Mouse (Mus musculus) left cerebral cortex, postnatal 25 days (tissue): Measurements from ENCODE around the gene Ldlrad3. TPM values are rescaled to one million over a fixed set of nuclear protein-coding genes. Genes with fewer than 3 reads are reported as not detected.
A peak's percentile ranks its signal among the peaks of the same experiment; 100 is the strongest.

ENCODE experiments used
- DNase-seq, 2 experiments: peaks; one replicate each; pipeline ENCODE4 v3.0.0; 2022; ENCODE audit warnings: low spot score in 2 of 2, mixed read lengths in 1 of 2
- intact Hi-C: fragments of 180-260 bp; cut with DNase I; formaldehyde crosslinking; loops from one replicate; pipeline ENCODE4 v1.15.1; 2025
- total RNA-seq, 2 experiments: library from RNA; stranded (reverse); gene quantifications; 2 replicates each; pipeline ENCODE4 v1.2.3; 2021

The Ldlrad3 gene
- total RNA-seq, 2 experiments from 2014 or later: 8.1 to 8.6 TPM

DNA sequence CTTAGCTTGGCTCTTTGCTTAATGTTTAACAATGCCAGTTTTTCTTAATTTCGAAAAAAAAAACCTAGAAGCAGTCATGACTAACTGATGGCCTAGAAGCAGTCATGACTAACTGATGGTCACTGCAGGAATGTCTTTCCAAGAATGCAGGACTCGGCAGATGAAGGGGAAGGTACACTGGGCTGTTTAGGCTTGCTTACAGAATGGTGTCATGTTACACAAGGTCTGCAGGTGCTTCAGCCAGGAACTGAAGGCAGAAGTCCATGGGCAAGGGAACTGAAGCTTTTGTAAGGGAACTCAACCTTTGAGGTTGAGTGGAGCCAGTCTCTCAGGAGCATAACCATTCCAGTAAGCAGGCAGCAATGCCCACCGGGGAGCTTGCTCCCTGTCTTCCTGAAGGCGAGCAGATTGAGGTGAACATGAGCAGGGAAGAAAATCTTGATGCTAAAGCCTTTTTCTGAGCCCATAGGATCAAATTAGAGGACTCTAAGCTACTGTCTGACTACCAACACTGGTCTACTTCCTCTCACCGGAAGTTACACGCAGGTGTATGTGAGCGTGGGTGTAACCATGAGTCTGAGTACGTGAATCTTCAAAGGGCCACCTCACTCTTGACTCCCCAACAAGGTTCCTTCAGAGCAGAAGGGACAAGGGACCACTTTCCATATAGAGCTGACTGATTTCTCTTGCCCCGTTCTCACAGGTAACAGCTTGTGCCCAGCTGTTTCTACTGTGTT lies 193.4 kb downstream of the Ldlrad3 start:
- intact Hi-C loops: no loop called here

DNA sequence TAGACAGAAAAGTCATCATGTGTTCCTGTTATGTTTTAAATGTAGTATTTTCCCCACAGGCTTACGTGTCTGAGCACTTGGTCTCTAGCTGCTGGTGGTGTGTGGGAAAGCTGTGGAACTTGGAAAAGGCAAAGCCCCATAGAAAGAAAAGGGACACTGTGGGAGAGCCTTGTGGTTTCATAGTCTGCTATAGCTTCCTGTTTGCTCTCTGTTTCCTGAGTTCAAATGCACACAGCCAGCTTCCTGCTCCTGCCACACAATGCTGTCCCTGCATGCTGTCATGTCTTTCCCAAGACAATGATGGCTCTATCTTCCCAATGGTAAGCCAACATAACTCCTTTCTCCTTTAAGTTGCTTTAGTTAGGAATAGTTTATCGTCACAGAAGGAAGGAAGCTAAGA lies 194.5 kb downstream of the Ldlrad3 start:
- DNase-seq: no peak
- intact Hi-C loops: no loop called here

More for the DNA sequence above, 193.4 kb downstream of the Ldlrad3 start:
- DNase-seq: no peak

DNA sequence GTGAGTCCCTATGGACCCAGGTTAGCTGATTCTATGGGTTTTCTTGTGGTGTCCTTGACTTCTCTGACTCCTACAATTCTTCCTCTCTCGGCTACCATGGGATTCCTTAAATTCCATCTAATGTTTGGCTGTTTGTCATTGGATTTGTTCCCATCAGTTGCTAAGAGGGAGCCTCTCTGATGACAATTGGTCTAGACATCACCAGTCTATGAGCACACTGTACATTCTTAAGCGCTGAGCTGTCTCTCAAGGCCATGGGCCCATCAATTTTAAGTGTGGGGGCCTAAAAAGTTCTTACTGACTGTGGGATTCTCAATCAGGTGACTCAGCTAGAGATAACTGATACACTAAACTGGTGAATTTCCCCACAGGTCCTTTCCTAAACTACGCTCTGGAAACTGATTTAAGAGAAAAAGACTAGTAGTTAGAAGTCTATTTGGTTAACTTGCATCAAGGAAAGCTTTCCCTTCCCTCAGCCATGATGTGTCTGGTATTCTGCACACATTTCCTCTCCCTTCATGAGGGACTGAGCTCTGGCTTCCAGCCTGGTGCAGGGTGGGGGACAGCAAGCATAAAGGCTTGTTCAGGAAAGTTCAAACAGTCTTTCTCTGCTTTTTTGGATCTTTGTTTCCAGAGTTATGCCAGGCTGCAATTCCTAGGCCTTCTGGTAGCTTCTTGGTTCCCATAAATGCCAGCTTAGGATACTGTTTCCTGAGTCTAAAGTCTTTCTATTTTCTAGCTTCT lies 199.7 kb downstream of the Ldlrad3 start:
- intact Hi-C loops: no loop called here
- DNase-seq: no peak

DNA sequence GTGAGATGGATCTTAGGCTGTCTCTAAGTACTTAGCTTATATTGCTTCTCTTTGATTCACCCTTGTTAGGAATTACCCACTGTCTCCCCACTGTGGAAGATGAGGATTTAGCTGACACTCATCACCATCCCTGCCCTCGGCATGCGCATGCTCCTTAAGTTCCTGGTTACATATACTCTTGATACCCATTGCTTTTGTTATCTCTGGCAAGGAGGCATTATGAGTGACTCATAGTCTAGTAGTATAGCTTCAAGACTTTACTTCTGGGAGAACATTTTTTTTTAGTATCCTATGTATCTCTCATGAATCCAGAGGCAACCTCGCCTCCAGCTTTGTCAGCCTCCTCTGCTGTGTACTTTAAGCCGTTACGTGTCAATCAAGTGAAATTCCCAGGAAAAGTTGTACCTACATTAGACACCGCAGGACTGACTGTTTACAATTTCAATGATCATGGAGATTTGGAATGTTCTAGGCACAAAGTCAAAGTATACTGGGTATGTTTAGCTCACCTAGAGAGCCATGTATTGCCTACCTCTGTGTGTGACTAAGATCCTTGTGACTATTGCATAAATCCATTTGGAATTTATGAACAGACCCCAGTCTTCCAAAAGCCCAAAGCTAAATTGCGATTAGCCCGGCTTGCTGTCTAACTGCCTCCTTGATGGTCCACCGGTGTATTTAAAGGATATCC lies 202.2 kb downstream of the Ldlrad3 start:
- peak; percentile 21 to 77 for DNase-seq
- intact Hi-C loops: loop anchor here (1.0 to 5.0 kb wide), 5 partner anchors 19 to 469 kb away; partner anchors contain the start of gene Fjx1

DNA sequence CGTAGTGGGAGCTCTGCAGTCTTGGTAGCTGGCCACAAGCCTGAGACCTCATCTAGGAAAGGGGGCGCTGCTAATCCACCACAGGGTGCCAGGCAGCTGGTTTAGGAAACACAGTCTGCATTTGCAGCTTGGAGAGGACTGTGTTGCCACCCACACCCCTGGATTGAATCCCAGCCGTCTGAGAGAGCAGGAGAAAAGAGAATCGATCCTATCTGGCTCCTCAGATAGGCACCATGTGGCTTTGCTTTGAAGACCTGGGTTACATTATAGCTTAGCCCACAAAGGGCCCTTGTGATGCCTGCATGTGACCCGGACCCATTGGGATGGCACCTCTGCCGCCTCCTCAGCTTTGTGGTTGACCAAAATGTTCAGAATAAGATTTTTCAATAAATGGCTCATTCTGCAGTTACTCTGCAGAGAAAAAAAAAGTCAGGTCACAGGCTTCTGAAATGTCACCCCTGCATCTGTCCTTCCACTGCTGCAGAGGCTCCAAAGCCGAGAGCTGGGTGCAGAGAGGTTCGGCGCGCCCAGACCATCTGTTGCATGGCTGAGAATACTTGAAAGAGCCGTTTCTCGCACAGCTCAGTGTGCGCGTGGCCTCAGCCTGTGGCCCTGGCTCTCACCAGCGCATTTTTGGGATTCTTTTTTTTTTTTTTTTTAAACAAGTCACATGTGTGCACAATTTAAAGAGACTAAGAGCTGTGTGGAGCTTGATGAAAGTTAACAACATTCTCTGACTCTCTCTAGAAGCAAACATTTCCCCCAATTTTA lies 202.9 kb downstream of the Ldlrad3 start:
- intact Hi-C loops: loop anchor here (1.0 to 5.0 kb wide), 5 partner anchors 20 to 470 kb away; partner anchors contain the start of gene Fjx1
- DNase-seq: peak; percentile 82 to 97

DNA sequence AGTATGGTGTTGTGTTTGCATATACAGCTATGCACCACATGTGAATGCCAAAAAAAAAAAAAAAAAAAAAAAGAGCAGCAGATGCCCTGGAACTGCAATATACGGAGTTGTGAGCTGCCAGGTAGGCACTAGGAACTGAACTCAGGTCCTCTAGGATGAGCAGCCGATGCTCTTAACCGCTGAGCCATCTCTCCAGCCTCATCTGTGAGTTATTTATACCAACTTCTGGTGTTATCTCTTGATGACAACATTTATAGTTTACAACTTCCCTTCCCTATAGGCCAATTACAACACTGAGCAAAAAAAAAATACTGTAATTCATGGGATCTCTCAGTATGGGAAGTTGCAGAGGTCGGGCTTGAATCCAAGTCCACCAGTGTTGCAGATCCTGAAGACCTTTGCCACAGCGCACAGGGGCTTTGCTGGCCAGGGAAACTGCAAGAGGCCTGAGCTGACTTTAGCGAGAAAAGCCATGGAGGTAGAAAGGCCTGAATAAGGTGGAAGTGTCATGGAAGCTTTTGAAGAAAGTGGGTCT lies 204.2 kb downstream of the Ldlrad3 start:
- no peak for DNase-seq
- intact Hi-C loops: loop anchor here (2.0 to 5.0 kb wide), 4 partner anchors 21 to 471 kb away; partner anchors contain the start of gene Fjx1

DNA sequence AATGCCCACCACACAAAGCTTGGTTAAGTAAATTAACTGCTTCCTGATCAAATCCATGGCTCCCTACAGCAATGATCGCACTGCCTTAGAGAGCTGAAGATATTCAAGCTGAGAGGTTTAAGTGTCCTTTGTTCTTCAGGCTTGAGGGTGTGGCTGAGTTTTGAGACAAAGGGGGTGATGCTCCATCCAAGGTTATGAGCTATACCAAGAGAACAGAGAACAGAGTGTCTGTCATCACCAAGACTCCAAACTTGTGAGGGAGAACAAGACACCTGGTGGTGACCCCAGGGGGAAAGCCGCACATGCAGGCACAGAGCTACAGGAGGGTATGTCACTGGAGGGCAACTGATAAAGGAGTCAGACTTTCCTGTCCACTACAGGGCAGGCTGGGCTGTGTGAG lies 205.0 kb downstream of the Ldlrad3 start:
- DNase-seq: no peak
- intact Hi-C loops: loop anchor here (5.0 kb wide), 1 partner anchor 276 kb away; no protein-coding TSS in a partner anchor

DNA sequence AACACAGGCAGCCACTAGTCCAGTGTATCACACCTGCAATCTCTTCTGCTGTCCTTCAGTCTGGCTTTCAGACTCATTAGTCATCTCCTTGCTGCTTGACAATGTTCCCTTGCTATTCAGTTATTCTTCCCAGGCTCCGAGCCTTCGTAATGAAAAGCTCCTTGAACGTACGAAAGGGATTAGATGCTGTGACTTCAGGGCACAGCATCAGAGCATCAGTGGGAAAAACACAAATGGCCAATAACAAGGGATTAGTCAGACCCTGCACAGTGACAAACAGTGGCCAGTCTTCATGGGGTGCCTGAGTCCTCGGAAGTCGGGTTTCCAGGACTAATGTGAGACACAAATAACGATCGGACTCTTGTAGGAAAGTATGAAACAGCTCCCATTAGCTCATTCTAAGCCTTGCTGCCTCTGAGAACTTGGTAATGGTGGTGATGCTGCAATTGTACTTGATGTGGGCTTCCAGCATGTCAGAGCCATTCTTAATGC lies 205.7 kb downstream of the Ldlrad3 start:
- DNase-seq: no peak
- intact Hi-C loops: loop anchor here (5.0 kb wide), 1 partner anchor 277 kb away; no protein-coding TSS in a partner anchor

DNA sequence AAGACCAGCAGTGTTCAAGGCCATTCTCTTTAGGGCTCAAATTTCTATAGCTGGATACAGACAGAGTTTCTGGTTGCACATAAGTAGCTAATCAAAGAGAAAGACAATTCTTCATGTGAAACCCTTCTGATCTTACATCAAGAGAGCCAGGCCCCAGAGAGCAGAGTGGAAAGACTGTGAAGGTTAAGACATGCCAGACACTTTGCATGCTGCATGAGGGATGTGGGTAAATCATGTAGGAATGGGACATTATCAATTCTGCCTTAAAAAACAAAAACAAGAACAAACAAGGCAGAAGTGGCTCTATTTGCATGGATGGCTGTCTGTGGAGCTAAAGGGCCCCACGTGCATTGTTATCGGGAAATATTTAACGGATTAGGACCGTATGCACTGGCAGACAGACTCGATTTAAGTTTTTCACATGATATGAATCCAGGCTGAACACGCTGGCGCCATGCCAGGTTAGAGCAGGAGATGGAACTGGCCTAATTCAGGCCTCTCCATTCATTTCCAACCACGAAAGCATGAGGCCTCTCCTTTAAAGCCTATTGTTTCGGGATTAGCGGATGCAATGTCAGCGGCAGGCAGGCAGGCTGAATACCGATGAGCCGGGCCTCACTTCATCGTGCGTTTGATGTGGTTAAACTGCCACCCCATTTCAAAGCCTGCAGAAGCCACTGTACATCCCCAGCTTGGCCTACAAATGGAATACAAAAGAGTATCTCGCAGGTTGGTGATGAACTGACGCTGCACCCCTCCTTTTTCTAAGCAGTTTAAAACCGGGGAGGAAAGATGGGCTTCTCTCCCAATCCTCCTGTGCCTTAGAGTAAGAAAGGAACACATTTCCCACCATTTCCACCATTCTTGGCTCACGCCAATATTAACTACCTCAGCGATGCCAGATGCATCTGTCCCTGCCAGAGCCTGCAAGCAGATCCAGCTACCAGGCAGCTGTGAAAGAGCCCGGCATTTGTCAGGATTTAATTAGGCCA lies 207.4 kb downstream of the Ldlrad3 start:
- intact Hi-C loops: no loop called here
- peak in 1 of 2 experiments; percentile 45 for DNase-seq

DNA sequence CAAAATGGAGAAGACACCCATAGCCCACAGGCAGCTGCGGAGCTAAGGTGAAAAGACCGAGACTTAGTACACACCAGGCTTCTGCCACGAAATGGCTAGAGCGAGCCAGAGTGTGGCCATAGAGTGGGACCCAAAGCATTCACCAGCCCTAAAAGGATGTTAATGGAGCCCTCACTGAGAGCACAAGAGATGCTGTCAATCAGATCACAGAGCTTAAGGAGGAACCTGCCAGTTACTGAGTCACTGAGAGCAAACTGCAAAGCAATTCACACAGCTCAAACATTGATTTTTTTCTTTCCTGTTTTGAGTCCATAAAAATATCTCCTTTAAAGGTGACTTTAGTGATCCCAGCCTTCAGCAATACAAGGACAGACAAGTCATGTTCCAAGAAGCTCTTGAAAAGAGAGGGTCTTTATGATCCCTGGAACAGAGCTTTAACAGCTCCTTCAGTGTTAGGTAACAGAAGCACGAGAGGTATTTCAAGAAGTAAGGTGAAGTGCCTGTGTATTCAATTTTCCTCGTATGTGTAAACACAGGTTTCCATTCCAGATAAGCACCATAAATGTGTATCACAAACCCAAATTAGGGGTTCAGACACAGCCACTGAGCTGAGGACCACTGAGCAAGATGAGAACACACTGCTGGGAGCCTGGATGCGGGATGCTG lies 209.7 kb downstream of the Ldlrad3 start:
- intact Hi-C loops: no loop called here
- DNase-seq: no peak

DNA sequence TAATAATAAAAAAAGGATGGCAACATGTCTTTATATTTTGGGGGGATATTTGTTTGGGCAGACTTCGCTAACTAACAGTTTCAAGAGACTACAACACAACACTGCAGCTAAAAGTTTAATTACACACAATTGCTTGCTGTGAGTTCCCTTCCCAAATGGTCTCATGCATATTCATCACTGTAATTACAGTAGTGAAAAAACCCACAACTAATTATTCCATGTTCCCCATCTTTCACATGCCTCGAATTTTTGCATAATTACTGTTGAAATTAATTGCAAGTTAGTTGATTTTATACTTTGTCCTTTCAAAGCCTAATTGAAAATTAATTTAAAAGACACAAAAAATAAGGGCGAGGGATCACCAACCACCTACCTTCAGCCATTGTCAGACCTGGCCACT lies 212.4 kb downstream of the Ldlrad3 start:
- DNase-seq: no peak
- intact Hi-C loops: no loop called here

DNA sequence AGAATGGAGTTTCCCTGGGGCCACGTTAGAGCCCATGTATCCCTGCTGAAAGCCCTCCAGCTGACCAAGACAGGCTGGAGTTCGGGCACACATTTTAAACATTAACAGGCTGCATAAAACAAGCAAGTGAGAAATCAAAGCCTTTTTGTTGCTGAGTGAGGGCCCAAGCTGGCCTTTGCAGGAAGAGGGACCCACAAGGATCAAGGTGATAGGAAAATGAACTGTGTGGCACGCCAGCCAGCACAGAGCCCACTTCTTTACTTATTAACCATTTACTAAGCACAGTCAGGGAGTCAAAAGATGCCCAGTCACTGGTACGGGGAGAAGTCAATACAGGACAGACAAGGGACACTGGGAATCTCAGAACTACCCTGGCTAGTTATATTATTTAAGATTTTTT lies 218.6 kb downstream of the Ldlrad3 start:
- intact Hi-C loops: no loop called here
- no peak for DNase-seq

DNA sequence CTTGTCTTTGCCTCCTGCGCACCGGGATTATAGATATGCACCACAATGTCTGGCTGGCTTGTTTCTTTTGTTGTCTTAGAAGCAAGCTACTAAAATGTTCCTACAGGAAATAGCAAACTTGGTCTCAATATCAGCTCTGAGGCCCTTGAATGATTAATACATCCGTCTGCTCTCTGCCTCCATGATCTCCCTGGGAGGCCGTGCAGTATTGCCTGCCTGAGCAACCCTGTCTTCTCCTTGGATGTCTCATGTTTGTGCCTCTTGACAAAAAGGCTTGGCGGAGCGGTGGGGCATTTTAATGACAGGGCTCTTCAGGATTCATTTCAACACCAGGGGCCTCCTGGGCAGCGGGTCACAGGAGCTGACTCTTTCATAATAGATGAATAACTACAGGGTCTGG lies 219.0 kb downstream of the Ldlrad3 start:
- DNase-seq: no peak
- intact Hi-C loops: no loop called here

DNA sequence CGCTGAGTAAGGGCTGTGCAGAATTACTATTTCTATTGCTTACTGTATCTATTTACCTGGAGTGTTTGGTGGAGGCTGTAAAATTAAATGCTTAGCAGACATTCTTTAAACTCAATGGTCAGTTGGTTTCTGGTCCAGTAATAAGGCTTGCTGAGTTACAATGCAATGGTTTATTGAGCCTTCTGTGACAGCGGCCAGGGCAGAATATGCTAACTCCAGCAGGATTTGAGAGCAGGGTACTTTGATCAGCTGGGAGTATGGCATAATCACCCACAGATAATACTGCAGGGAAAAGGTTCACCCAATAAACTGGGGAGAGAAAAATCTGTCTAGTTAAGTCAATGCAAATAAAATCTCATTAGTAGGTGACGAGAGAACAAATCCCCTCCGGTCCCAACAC lies 220.2 kb downstream of the Ldlrad3 start:
- DNase-seq: no peak
- intact Hi-C loops: no loop called here

DNA sequence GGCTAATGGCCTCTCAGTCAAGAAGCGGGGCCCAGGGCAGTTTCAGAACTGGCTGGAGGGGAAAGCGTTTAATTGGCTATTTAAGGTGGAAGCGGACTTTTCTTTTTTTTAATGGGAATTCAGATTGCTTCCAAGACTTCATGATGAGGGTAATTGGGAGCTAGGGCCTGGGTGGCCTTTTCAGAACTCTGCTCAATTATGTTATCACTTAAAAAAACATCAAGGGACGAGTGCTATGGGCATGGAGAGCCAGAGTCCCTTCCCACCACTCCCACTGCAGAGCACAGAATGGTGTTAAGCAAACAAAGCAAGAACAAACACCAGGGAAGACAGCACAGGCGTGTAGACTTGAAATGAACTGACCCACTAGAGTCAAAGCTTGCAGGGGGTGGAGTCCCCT lies 220.7 kb downstream of the Ldlrad3 start:
- DNase-seq: no peak
- intact Hi-C loops: no loop called here

DNA sequence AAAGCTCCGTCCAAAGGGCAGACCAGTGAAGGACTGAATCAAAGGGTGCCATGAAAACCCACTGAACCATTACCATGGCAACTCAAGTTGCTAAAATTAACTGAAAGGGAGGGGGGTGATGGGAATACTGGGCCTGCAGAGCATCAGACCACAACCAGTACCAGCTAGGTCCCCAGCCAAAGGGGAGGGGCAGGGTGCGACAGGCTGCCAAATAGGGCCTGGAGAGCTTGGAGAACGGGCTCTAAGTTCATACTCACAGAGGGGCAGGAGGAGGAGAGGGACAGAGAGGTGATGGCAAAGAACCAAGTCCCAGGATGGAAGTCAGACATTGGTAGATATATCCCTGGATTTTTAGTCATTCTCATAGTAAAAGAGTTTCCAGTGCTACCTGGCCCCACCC lies 222.8 kb downstream of the Ldlrad3 start:
- intact Hi-C loops: no loop called here
- peak in 1 of 2 experiments; percentile 29 for DNase-seq

DNA sequence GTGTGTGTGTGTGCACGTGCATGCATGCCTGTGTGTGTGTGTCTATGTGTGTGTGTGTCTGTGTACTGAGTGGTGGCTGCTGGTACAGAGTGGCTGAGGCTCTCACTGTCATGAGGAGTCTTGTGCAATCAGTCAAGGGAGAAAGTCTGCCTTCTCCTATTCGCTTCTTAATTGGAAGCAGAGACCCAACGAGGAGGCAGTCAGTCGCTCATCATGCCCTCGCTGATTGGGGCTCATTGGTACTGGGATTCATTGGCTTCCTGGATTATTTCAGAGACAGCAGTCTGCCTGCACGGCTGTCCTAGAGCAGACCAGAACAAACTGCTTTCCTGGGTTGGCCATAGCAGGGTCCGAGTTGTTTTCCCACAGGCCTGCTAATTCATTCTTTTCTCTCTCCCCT lies 223.8 kb downstream of the Ldlrad3 start:
- intact Hi-C loops: no loop called here
- no peak for DNase-seq
